Mouse (Mus musculus) hindlimb bud, embryonic 11.5 days (tissue): ENCODE measurements around the gene Kcnip2.
"Not testable (repeated sequence)": the region's sequence is repeated elsewhere in the genome, so short reads cannot be mapped to it uniquely, and the experiment has no call there.

ENCODE experiments used
- DNase-seq: peaks from one replicate; pipeline ENCODE4 v3.0.0-alpha.2; 2012; ENCODE audit warnings: low read depth, low spot score; ENCODE audit errors: extremely low spot score

Kcnip2 gene

DNA sequence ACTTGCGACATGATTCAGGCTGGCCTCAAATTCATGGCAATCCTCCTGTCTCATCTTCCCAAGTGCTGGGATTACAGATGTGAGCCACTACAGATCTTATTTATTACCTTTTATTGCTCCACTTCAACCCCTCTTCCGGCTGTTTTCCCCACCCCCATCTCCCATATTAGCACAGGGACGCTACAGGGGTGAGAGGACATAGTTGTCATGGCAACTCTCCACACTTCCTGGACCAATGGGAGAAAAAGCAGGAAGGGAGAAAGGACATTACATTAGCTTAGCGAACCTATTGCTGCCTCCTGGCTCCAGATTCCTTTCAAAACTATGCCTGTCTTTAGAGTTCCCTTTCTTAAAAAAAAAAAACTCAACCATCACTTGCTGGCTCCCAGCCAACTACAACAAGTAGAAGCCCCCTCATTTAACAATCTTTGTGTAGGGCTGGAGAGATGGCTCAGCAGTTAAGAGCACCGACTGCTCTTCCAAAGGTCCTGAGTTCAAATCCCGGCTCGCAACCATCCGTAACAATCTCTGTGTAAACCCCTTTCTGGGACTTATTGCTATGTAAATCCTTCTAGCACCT lies 3.1 kb downstream of the Kcnip2 start:
- DNase-seq, result no peak

GRCm38 (mm10) chr19:45812115-45812514 lies 3.7 kb downstream of the Kcnip2 start:
- DNase-seq, result no peak

GRCm38 (mm10) chr19:45811028-45811674 lies 4.7 kb downstream of the Kcnip2 start:
- no peak for DNase-seq

DNA sequence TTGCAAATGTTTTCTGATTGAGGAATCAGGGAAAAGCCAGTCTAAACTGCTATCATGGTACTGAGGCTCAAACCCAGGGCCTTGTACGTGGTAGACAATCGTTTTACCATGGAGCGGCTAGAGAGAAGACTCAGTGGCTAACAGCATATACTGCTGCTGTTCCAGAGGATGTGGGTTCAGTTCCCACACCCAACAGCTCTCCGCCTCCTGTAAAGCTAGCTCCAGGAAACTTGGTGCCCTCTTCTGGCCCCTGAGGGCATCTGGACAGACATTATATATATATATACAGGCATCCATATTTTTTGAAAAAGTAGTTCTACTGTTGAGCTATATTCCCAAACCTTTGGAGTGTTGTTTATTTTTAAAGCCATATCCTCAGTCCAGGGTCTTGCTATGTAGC lies 8.1 kb downstream of the Kcnip2 start:
- DNase-seq, result no peak

GRCm38 (mm10) chr19:45805817-45806216 lies 10.0 kb downstream of the Kcnip2 start:
- DNase-seq, result not testable (repeated sequence)

- DNase-seq, result no peak
Observed at GRCm38 (mm10) chr19:45804593-45805368, 11.1 kb downstream of the Kcnip2 start.

DNA sequence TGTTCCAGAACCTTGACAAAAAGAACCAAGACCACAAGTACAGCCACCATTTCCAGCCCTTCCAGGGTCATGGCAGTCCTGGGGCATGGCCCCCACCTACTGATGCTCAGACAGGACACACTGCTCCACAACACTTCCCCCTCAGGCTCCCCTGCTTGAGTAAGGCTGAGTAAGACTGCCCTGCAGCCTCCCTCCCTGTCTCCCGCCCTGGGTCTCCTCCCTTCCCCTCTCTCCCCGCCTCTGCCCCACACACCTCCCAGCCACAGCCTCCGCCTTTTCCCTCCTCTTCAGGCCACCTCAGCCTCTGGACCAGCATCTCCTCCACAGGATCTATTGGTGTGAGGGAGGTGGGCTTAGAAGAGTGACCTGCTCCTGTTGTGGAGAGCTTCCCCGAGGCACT lies 12.5 kb downstream of the Kcnip2 start:
- no peak for DNase-seq

DNA sequence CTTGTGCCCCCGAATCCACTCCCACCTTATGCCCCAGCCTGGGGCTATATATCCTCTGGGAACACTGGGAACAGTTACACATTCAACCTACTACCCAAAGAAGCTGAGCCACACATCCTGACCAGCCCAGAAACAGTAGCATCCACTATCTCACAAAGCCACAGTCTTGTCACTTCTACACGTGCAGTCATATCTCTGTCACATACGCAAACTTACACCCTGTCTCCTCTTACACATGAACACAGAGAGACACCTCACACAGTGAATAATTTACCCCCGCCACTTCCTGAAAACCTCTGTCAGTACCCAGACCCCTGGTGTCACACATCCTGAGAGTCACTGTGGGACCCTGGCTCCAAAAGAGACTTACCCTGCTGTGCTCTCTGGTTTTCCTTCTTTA lies 13.2 kb downstream of the Kcnip2 start:
- no peak for DNase-seq

DNA sequence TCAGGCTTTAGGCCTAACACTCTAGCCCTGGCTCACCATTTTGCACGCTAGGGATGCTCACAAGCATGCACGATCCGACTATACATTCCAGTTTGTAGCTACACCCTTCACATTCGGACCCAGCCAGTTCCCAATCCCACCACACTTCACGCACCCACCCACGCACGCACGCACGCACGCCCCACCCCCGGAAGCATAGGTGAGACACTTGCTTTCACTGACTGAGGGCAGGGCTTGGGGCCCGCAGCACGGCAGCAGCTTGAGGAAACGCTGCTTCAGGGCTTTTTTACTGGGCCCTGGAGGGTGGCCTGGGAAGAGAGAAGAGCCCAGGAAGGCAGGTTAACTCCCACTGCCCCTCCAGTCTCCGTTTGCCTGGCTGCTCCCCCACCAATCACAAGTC lies 19.0 kb downstream of the Kcnip2 start:
- no peak for DNase-seq

DNA sequence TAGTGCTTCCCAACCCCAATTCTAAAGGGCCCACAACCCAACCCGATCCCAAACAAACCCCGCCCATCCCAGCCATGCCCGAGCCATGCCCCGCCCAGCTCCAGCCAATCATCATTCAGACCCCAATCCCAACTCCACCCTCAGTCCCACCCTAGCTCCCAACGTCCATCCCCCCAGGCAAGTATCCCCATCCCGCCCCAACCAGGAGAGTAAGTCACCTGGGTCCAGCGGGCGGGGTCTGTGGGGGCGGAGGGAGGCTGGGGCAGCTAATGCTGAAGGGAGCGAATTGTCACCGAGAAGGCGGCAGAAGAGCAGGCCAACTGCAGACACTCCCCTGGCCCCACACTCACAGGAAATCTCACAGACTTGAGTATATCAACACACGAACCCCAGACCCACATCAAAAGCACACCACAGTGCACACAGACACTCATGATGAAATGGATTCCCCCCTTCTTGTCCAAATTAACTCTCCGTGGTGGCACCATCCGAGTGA lies 19.8 kb downstream of the Kcnip2 start:
- no peak for DNase-seq

DNA sequence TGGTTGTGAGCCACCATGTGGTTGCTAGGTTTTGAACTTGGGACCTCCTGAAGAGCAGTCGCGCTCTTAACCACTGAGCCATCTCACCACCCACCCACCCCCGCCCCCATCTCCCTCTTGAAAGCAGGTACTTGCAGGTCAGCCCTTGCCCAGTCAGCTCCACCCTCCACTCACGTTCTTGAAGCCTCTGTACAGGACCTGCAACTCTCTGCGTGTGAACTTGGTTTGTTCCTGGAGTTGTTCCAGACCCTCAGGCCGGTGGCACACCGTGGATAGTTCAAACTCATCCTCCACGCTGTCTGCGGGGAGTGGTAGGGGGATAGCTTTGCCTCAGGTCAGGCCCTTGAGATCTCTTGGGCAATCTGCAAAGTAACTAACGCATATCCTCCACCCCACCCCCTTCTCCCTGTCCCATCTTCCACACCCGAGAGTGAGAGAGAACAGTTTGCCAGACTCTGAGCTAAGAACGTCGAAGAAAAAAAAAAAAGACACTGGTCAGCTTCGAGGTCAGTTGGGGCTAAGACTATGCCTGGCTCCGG lies 20.4 kb downstream of the Kcnip2 start:
- DNase-seq, result no peak

DNA sequence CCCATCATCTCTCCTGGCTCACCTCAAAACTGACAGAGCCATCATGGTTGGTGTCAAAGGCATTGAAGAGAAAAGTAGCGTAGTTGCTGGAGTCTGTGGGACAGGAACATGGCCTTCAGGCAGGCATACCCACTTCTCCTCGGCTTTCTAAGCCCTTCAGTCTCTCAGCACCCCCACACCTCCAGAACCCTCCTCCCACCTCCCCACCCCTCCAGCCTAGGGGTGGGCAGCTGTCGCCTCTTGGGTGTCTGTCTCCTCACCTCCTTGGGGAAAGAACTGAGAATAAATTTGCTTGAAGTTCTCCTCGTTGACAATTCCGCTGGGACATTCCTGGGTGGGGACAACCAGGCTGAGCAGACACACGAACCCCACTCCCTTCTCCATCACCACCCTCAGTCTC lies 21.1 kb downstream of the Kcnip2 start:
- DNase-seq, result no peak

GRCm38 (mm10) chr19:45792404-45792803 lies 23.5 kb downstream of the Kcnip2 start:
- DNase-seq, result no peak

- DNase-seq, result no peak
Observed at GRCm38 (mm10) chr19:45789888-45790874, 25.7 kb downstream of the Kcnip2 start.

GRCm38 (mm10) chr19:45789365-45789764 lies 26.5 kb downstream of the Kcnip2 start:
- no peak for DNase-seq

DNA sequence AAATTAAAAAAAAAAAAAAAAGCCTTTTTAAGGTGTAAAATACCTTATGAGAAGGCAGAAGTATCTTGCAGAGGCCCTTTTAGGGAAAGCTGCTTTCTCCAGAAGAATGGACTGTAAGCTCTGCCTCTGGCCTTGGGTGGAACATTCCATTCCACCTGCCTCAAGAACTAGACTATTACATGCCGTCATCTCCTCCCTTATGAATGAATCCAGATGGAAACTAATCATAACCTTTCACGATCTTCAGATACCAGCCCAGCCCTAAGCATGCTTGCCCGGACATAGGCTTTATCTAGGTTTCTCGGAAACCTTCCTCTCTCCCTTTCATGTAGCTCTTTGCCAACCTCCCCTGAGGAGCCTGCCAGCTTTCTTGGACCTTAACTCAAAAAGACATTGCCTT lies 27.5 kb downstream of the Kcnip2 start:
- DNase-seq, result no peak

DNA sequence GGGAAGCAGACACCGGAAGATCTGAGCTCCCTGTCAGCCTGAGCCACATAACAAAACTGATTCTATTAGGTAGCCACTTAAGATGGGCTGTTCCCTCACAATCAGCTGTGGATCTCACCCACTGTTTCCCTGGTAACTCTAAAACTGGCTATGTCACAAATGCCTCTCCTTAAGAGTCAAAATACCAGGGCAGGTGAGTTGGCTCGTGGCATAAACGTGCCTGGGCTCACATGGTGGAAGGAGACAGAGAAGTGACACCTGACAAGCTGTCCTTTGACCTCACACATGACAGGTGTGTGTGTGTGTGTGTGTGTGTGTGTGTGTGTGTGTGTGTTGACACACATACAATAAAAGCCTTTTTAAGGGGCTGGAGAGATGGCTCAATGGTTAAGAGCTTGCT lies 28.4 kb downstream of the Kcnip2 start:
- no peak for DNase-seq

DNA sequence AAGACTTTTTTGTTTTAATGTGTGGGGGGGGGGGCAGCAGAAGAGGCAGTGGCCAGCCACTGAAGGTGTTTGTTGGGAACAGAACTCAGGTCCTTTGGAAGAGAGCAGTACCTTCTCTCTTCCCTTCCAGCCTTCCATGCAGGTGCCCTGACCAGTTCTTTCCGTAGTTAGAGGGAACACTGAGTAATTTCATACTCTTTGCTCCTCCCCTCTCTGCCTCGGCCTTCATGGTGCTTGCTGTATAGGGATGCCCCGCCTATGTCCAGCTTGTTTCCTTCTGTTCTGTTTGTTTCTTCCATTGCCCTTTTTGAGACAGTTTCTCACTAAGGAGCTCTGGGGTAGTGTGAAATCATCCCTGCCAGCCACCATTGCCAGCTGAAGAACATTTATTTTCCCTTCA lies 30.4 kb downstream of the Kcnip2 start:
- no peak for DNase-seq

DNA sequence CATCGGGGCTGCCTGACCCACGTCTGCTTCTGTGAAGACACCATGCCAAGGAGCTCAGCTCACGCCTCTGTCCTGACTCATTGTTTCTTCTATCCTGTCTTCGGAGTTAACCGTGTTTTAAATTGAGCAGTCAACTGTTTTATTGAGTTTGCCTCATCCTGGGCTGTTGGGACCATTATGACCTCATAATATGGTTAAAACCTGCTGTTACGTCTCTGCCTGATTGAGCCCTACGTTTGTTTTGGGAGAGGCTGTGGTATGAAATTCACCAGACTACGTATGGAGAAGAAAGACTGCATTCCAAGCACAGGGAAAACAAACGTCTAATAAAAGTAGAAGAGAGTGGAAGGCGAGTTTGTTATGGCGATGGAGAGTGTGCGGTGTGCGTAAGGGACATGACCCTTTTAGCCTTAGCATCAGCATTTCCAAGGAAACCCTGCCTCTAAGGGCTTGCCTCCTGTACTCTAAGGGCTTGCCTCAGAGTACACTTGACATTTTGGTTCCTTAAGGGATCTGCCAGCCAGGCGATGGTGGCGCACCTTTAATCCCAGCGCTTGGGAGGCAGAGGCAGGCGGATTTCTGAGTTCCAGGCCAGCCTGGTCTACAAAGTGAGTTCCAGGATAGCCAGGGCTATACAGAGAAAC lies 31.8 kb downstream of the Kcnip2 start:
- no peak for DNase-seq
